Mouse (Mus musculus) heart, postnatal 0 days (tissue): Measurements from ENCODE around the gene Scaf8.

Experiments
- CTCF ChIP-seq: IDR thresholded peaks from 2 replicates; pipeline ENCODE4 v1.5.1; 2016; ENCODE audit warnings: antibody characterized with exemption, control low read depth, low read depth
- EP300 ChIP-seq: IDR thresholded peaks from 2 replicates; pipeline ENCODE4 v1.6.1; 2016; ENCODE audit warnings: antibody characterized with exemption, low read depth

- TF ChIP-seq EP300 (no peak), CTCF (no peak)
These were observed 22.1 kb upstream of the Scaf8 start for GRCm38 (mm10) chr17:3092682-3093081.
